Mouse (Mus musculus): ENCODE data around the gene Hnrnpu.
"Not testable (repeated sequence)": the region's sequence is repeated elsewhere in the genome, so short reads cannot be mapped to it uniquely, and the experiment has no call there.

DNA sequence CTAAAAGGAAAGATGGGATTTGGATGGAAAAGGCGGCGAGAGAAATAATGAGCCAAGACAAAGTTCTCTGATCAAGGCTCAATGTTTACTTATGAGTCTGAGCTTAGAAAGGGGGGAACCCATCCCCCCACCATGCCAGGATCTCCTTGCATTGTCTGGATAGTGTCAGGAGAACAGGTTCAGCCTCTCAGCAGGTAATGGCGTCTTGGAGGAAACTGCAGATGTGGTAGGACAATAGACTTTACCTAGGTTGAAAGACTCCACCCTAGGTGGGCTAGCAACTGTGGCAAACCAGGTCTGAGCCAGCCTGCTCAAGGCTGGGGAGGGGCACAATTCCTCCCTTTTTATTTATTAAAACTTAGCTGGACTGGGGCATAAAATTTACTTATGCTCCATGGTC is 54.3 kb downstream of the Hnrnpu start:
- TF ChIP-seq CTCF (IDR thresholded peaks at IDR 0.05; ENCODE audit: control insufficient read depth, insufficient read depth, insufficient replicate concordance, low read depth, low read length); POLR2A (IDR thresholded peaks at IDR 0.05; ENCODE audit: control insufficient read depth, low read depth, low read length): not testable (repeated sequence)

Data from testis, adult 2 months (tissue).